Mouse (Mus musculus) lung, postnatal 0 days (tissue): Measurements from ENCODE around the gene Nek5.

Source experiments
- CTCF ChIP-seq: IDR thresholded peaks from 2 replicates; pipeline ENCODE4 v1.5.1; 2016; ENCODE audit warnings: antibody characterized with exemption, mild to moderate bottlenecking
- EP300 ChIP-seq: IDR thresholded peaks from 2 replicates; pipeline ENCODE4 v1.6.1; 2016; ENCODE audit warnings: antibody characterized with exemption, mild to moderate bottlenecking, control low read depth

DNA sequence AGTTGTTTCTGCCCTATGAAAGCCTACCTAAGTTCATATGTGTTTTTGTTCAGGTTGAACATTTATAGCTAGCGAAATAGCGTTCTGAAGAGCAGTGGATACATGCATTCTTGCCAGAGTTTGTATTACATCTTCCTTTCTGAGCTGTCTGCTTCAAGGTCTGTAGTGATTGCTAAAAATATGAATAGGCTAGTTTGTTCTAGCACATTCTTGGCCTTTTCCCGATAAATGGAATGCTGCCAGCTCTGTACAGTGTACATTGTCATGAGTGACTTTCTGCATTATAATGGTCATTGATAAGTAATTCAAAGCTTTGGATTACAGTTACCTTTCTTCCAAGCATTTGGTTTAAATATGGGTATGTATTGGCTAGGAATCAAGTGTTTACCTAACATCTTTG, 63.7 kb downstream of the Nek5 start:
- TF ChIP-seq CTCF (no peak), EP300 (no peak)
